17 mouse cellular contexts compared by ENCODE assay signal in genomic region chr4:87698750-87699149, GRCm38 (mm10).
DNase-seq lines count a peak whose midpoint lies in the region; ATAC-seq lines count a peak whose summit lies in the region.
"Had no signal": no experiment of that assay in that cellular context is flagged by ENCODE, and none has a peak within 500 bp of the region (broad histone marks: within the 10 kb centered on the region; RNA-seq: fewer than 3 reads in every experiment).

No protein-coding gene starts in this region.

- WGBS in heart, embryonic 11.5 days (ENCODE audit: insufficient replicate concordance), result 37% methylated on average over 3 of the region's 3 CpGs
- 31% methylated on average over 3 of the region's 3 CpGs for WGBS in midbrain, embryonic 13.5 days
- 26% methylated on average over 3 of the region's 3 CpGs for WGBS in midbrain, embryonic 16.5 days
- WGBS in embryonic facial prominence, embryonic 10.5 days, result 15% methylated on average over 3 of the region's 3 CpGs

- DNase-seq in heart, adult 11 months, result peak; percentile 12
- peak; percentile 59 for DNase-seq in embryonic facial prominence, embryonic 10.5 days (ENCODE audit: low spot score)
- DNase-seq in liver, result no peak
- no peak for DNase-seq in layer of hippocampus, adult 9-11 months
- DNase-seq: adrenal gland, postnatal 25 days; right cerebral cortex, postnatal 25 days had no signal

- H3K4me3 ChIP-seq in heart, embryonic 11.5 days (ENCODE audit: low read depth, low read length), result no peak overlapping the region
- H3K4me3 ChIP-seq in midbrain, embryonic 13.5 days (replicated peaks), result no peak overlapping the region
- H3K4me3 ChIP-seq in midbrain, embryonic 16.5 days (ENCODE audit: low read depth, low read length), result no peak overlapping the region
- H3K4me3 ChIP-seq in embryonic facial prominence, embryonic 10.5 days, result no peak overlapping the region
- H3K4me3 ChIP-seq: left cerebral cortex, adult 2 months; limb, embryonic 10.5 days; liver, embryonic 12.5 days; lung, embryonic 15.5 days; neural tube, embryonic 12.5 days had no signal

- H3K4me1 ChIP-seq in heart, embryonic 11.5 days (ENCODE audit: control insufficient read depth, insufficient read depth, low read length), result no peaks in the 10 kb centered on the region
- H3K4me1 ChIP-seq in midbrain, embryonic 13.5 days (replicated peaks), result peaks cover 12% of the 10 kb centered on the region
- no peaks in the 10 kb centered on the region for H3K4me1 ChIP-seq in midbrain, embryonic 16.5 days (ENCODE audit: control insufficient read depth, insufficient read depth, low read length)
- peaks cover 28% of the 10 kb centered on the region for H3K4me1 ChIP-seq in embryonic facial prominence, embryonic 10.5 days
- H3K4me1 ChIP-seq: liver, embryonic 12.5 days; lung, embryonic 15.5 days had no signal

- no peak overlapping the region for H3K4me2 ChIP-seq in heart, embryonic 11.5 days
- no peak overlapping the region for H3K4me2 ChIP-seq in midbrain, embryonic 13.5 days (replicated peaks)
- H3K4me2 ChIP-seq in midbrain, embryonic 16.5 days (ENCODE audit: low read length), result no peak overlapping the region
- H3K4me2 ChIP-seq: liver, embryonic 12.5 days; lung, embryonic 15.5 days; neural tube, embryonic 12.5 days had no signal

- no peaks in the 10 kb centered on the region for H3K9me3 ChIP-seq in heart, embryonic 11.5 days (replicated peaks; ENCODE audit: control insufficient read depth, low read length)
- H3K9me3 ChIP-seq in midbrain, embryonic 13.5 days, result no peaks in the 10 kb centered on the region
- H3K9me3 ChIP-seq in midbrain, embryonic 16.5 days (replicated peaks; ENCODE audit: control insufficient read depth, low read length, poor library complexity, severe bottlenecking), result no peaks in the 10 kb centered on the region
- H3K9me3 ChIP-seq in embryonic facial prominence, embryonic 10.5 days, result no peaks in the 10 kb centered on the region
- H3K9me3 ChIP-seq: limb, embryonic 10.5 days; liver, embryonic 12.5 days; lung, embryonic 15.5 days; neural tube, embryonic 12.5 days had no signal

- no peaks in the 10 kb centered on the region for H3K36me3 ChIP-seq in heart, embryonic 11.5 days (ENCODE audit: control insufficient read depth, insufficient read depth, low read length)
- no peaks in the 10 kb centered on the region for H3K36me3 ChIP-seq in midbrain, embryonic 13.5 days
- no peaks in the 10 kb centered on the region for H3K36me3 ChIP-seq in midbrain, embryonic 16.5 days (ENCODE audit: control insufficient read depth, insufficient read depth, low read length)
- H3K36me3 ChIP-seq in embryonic facial prominence, embryonic 10.5 days (replicated peaks), result no peaks in the 10 kb centered on the region
- H3K36me3 ChIP-seq: limb, embryonic 10.5 days; liver, embryonic 12.5 days; lung, embryonic 15.5 days; neural tube, embryonic 12.5 days had no signal

- H3K9ac ChIP-seq in heart, embryonic 11.5 days (ENCODE audit: low read depth, low read length), result no peak overlapping the region
- no peak overlapping the region for H3K9ac ChIP-seq in midbrain, embryonic 13.5 days (replicated peaks)
- no peak overlapping the region for H3K9ac ChIP-seq in midbrain, embryonic 16.5 days (ENCODE audit: low read depth, low read length)
- H3K9ac ChIP-seq: liver, embryonic 12.5 days; lung, embryonic 15.5 days; neural tube, embryonic 12.5 days had no signal

- ATAC-seq in heart, embryonic 11.5 days (replicated peaks; ENCODE audit: insufficient number of reproducible peaks, low FRiP score, low TSS enrichment), result no peak
- 0 out of 2 replicates have a peak, but pooled peaks have one; percentile 68 for ATAC-seq in midbrain, embryonic 13.5 days
- ATAC-seq in midbrain, embryonic 16.5 days, result no peak
- ATAC-seq in CD4-positive, CD25-positive, alpha-beta regulatory T cell, adult 4 months, result no peak
- ATAC-seq: liver, embryonic 12.5 days had no signal

- no peaks in the 10 kb centered on the region for H3K27me3 ChIP-seq in heart, embryonic 11.5 days (ENCODE audit: control insufficient read depth, insufficient read depth, low read length)
- no peaks in the 10 kb centered on the region for H3K27me3 ChIP-seq in midbrain, embryonic 13.5 days
- H3K27me3 ChIP-seq in midbrain, embryonic 16.5 days (ENCODE audit: control insufficient read depth, insufficient read depth, low read depth, low read length), result no peaks in the 10 kb centered on the region
- H3K27me3 ChIP-seq in embryonic facial prominence, embryonic 10.5 days (replicated peaks; ENCODE audit: low read depth, poor library complexity, severe bottlenecking), result peaks cover 30% of the 10 kb centered on the region
- H3K27me3 ChIP-seq: liver, embryonic 12.5 days; lung, embryonic 15.5 days; neural tube, embryonic 12.5 days had no signal

- no peak overlapping the region for H3K27ac ChIP-seq in heart, embryonic 11.5 days (ENCODE audit: low read depth, low read length)
- no peak overlapping the region for H3K27ac ChIP-seq in midbrain, embryonic 13.5 days
- H3K27ac ChIP-seq in midbrain, embryonic 16.5 days (ENCODE audit: low read length), result no peak overlapping the region
- no peak overlapping the region for H3K27ac ChIP-seq in embryonic facial prominence, embryonic 10.5 days (replicated peaks)
- H3K27ac ChIP-seq: kidney, postnatal 0 days; left cerebral cortex, adult 2 months; limb, embryonic 10.5 days; liver, embryonic 12.5 days; lung, embryonic 15.5 days; macrophage; neural tube, embryonic 12.5 days had no signal

Comparison
In these comparisons a context has a peak if more than half of its experiments do, and no peak if none do; other contexts are left out.
1. DNase-seq: peak in heart, adult 11 months (single experiment) and embryonic facial prominence, embryonic 10.5 days (single experiment); none in liver (single experiment) and layer of hippocampus, adult 9-11 months (single experiment).